Comparison of ENCODE assay signal across 26 mouse cellular contexts in the genomic region with DNA sequence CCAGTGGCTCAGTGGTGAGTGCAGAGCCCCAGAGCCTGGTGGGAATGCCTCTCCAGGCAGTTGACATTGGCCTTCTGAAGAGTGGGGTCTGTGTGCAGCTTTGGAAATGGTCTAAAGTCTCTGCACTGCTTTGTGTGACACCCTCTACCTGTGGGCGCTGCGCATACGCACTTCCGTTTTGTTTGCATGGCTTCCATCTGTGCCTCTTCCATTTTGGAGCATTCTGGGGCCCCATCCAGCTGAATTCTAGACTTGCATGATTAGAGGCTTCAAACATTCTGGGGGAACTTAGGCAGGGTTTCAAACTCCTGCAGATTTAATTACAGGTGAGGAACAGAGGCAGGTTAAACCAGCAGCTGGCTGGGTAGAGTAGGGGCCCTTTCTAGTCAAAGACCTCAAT. TPM values are rescaled to one million over a fixed set of nuclear protein-coding genes. Genes with fewer than 3 reads are reported as not detected.
DNase-seq lines count a peak whose midpoint lies in the region; ATAC-seq and TF ChIP-seq lines count a peak whose summit lies in the region.
"Had no signal": no experiment of that assay in that cellular context is flagged by ENCODE, and none has a peak within 500 bp of the region (broad histone marks: within the 10 kb centered on the region; RNA-seq: fewer than 3 reads in every experiment).

No protein-coding gene starts in this region.

- 89% methylated on average over 4 of the region's 4 CpGs for WGBS in embryonic facial prominence, embryonic 14.5 days
- WGBS in embryonic facial prominence, embryonic 10.5 days = 94% methylated on average over 4 of the region's 4 CpGs

- H3K4me2 ChIP-seq in embryonic facial prominence, embryonic 14.5 days (ENCODE audit: low read depth, low read length) = no peak overlapping the region
- H3K4me2 ChIP-seq: embryonic facial prominence, embryonic 12.5 days; heart, embryonic 15.5 days; kidney, embryonic 15.5 days; limb, embryonic 15.5 days; lung, embryonic 15.5 days; midbrain, embryonic 11.5 days had no signal

- intact Hi-C loops in left cerebral cortex, adult 2 months (cut with DNase I) = no loop called here
- intact Hi-C loops in left cerebral cortex, postnatal 10 days (cut with DNase I) = no loop called here

- peak; percentile 26; the same call in 1 of the 2 replicates for ATAC-seq in embryonic facial prominence, embryonic 14.5 days (ENCODE audit: low read depth)
- ATAC-seq: forebrain, postnatal 0 days; hindbrain, embryonic 16.5 days; midbrain, embryonic 16.5 days had no signal

- DNase-seq in embryonic facial prominence, embryonic 14.5 days (ENCODE audit: low spot score) = no peak
- no peak for DNase-seq in embryonic facial prominence, embryonic 10.5 days (ENCODE audit: low spot score)
- DNase-seq in left cerebral cortex, adult 2 months (ENCODE audit: extremely low spot score in 1 of 2, low spot score in 2 of 2) = no peak
- no peak for DNase-seq in left cerebral cortex, postnatal 10 days (ENCODE audit: extremely low spot score in 1 of 2, low spot score in 2 of 2)
- DNase-seq in right cerebral cortex, postnatal 25 days = peak; percentile 41
- DNase-seq in right cerebral cortex, postnatal 10 days (ENCODE audit: low spot score in 2 of 2) = no peak
- no peak for DNase-seq in thymus, postnatal 0 days (ENCODE audit: low spot score)
- DNase-seq: adrenal gland, adult 8-10 months; cerebellum, adult 11 months; cerebellum, adult 9-10 months; cerebellum, postnatal 36 days; forebrain, postnatal 0 days; gastrocnemius, postnatal 14 days; kidney, adult 18-20 months; thymus, postnatal 14 days had no signal

- H3K27me3 ChIP-seq in embryonic facial prominence, embryonic 14.5 days (replicated peaks; ENCODE audit: control insufficient read depth, insufficient read depth, low read length) = no peaks in the 10 kb centered on the region
- H3K27me3 ChIP-seq in embryonic facial prominence, embryonic 10.5 days (replicated peaks; ENCODE audit: low read depth, poor library complexity, severe bottlenecking) = no peaks in the 10 kb centered on the region
- H3K27me3 ChIP-seq: CH12.LX; embryonic facial prominence, embryonic 12.5 days; heart, embryonic 15.5 days; kidney, embryonic 15.5 days; limb, embryonic 15.5 days; lung, embryonic 15.5 days had no signal

- H3K9ac ChIP-seq in embryonic facial prominence, embryonic 14.5 days (ENCODE audit: low read depth, low read length) = no peak overlapping the region
- H3K9ac ChIP-seq: embryonic facial prominence, embryonic 12.5 days; forebrain, postnatal 0 days; heart, embryonic 15.5 days; kidney, embryonic 15.5 days; limb, embryonic 15.5 days; lung, embryonic 15.5 days had no signal

- H3K36me3 ChIP-seq in embryonic facial prominence, embryonic 14.5 days (ENCODE audit: control insufficient read depth, insufficient read depth, low read length) = peaks cover 22% of the 10 kb centered on the region
- peaks cover 52% of the 10 kb centered on the region for H3K36me3 ChIP-seq in embryonic facial prominence, embryonic 10.5 days (replicated peaks)
- H3K36me3 ChIP-seq: heart, embryonic 15.5 days had no signal

- no peak overlapping the region for H3K4me3 ChIP-seq in embryonic facial prominence, embryonic 14.5 days (ENCODE audit: low read depth, low read length)
- no peak overlapping the region for H3K4me3 ChIP-seq in embryonic facial prominence, embryonic 10.5 days
- no peak overlapping the region for H3K4me3 ChIP-seq in left cerebral cortex, adult 2 months
- H3K4me3 ChIP-seq: embryonic facial prominence, embryonic 12.5 days; forebrain, embryonic 10.5 days; heart, embryonic 15.5 days; kidney, embryonic 15.5 days; limb, embryonic 10.5 days; limb, embryonic 15.5 days; lung, embryonic 15.5 days had no signal

- H3K27ac ChIP-seq in embryonic facial prominence, embryonic 14.5 days (replicated peaks; ENCODE audit: low read depth, low read length) = no peak overlapping the region
- no peak overlapping the region for H3K27ac ChIP-seq in embryonic facial prominence, embryonic 10.5 days (replicated peaks)
- H3K27ac ChIP-seq in left cerebral cortex, adult 2 months = peak overlapping the region; percentile 53
- H3K27ac ChIP-seq: embryonic facial prominence, embryonic 12.5 days; forebrain, embryonic 10.5 days; heart, embryonic 15.5 days; kidney, embryonic 15.5 days; limb, embryonic 10.5 days; limb, embryonic 15.5 days; lung, embryonic 15.5 days had no signal

- H3K9me3 ChIP-seq in embryonic facial prominence, embryonic 14.5 days (ENCODE audit: control insufficient read depth, low read length) = no peaks in the 10 kb centered on the region
- H3K9me3 ChIP-seq in embryonic facial prominence, embryonic 10.5 days = no peaks in the 10 kb centered on the region
- H3K9me3 ChIP-seq: embryonic facial prominence, embryonic 12.5 days; forebrain, embryonic 10.5 days; heart, embryonic 15.5 days; kidney, embryonic 15.5 days; limb, embryonic 10.5 days; limb, embryonic 15.5 days; lung, embryonic 15.5 days had no signal

- TF ChIP-seq CTCF in left cerebral cortex, adult 2 months (IDR thresholded peaks at IDR 0.05) = no peak

- no peaks in the 10 kb centered on the region for H3K4me1 ChIP-seq in embryonic facial prominence, embryonic 14.5 days (ENCODE audit: control insufficient read depth, insufficient read depth, low read length)
- H3K4me1 ChIP-seq in embryonic facial prominence, embryonic 10.5 days = no peaks in the 10 kb centered on the region
- H3K4me1 ChIP-seq: embryonic facial prominence, embryonic 12.5 days; forebrain, embryonic 10.5 days; heart, embryonic 15.5 days; kidney, embryonic 15.5 days; limb, embryonic 10.5 days; limb, embryonic 15.5 days; lung, embryonic 15.5 days had no signal

RNA-seq across cellular contexts. Expression of a gene that starts 12.9 kb away (rescaled TPM):
- polyA plus RNA-seq in embryonic facial prominence, embryonic 14.5 days (2014; fragmentation: Nextera tagmentation; extraction: Ambion mirVana) = 55.7 and 60.0 TPM in 2 replicates
- 162 and 178 TPM in 2 replicates for polyA plus RNA-seq in embryonic facial prominence, embryonic 10.5 days (2016; fragmentation: Nextera tagmentation; extraction: Ambion mirVana)
- total RNA-seq in left cerebral cortex, adult 2 months (2021) = 10 to 100 TPM; 21.6 to 28.5 TPM
- 10 to 100 TPM; 21.1 to 23.2 TPM for total RNA-seq in left cerebral cortex, postnatal 10 days (2021)
- polyA plus RNA-seq in thymus, postnatal 0 days (2015; fragmentation: Nextera tagmentation; extraction: Ambion mirVana) = 47.0 and 48.7 TPM in 2 replicates

RNA-seq across cellular contexts. Expression of a gene that starts 56.8 kb away (rescaled TPM):
- polyA plus RNA-seq in embryonic facial prominence, embryonic 14.5 days (2014; fragmentation: Nextera tagmentation; extraction: Ambion mirVana) = 32.5 and 41.2 TPM in 2 replicates
- 23.0 and 28.3 TPM in 2 replicates for polyA plus RNA-seq in embryonic facial prominence, embryonic 10.5 days (2016; fragmentation: Nextera tagmentation; extraction: Ambion mirVana)
- total RNA-seq in left cerebral cortex, adult 2 months (2021) = 10 to 100 TPM; 34.7 to 38.3 TPM
- total RNA-seq in left cerebral cortex, postnatal 10 days (2021) = 10 to 100 TPM; 27.0 to 28.7 TPM
- 33.2 and 39.6 TPM in 2 replicates for polyA plus RNA-seq in thymus, postnatal 0 days (2015; fragmentation: Nextera tagmentation; extraction: Ambion mirVana)

RNA-seq across cellular contexts. Expression of a gene that starts 57.3 kb away (rescaled TPM):
- 35.7 and 38.2 TPM in 2 replicates for polyA plus RNA-seq in embryonic facial prominence, embryonic 14.5 days (2014; fragmentation: Nextera tagmentation; extraction: Ambion mirVana)
- polyA plus RNA-seq in embryonic facial prominence, embryonic 10.5 days (2016; fragmentation: Nextera tagmentation; extraction: Ambion mirVana) = 40.1 and 41.2 TPM in 2 replicates
- 10 to 100 TPM; 25.4 to 26.7 TPM for total RNA-seq in left cerebral cortex, adult 2 months (2021)
- total RNA-seq in left cerebral cortex, postnatal 10 days (2021) = 10 to 100 TPM; 36.2 to 38.7 TPM
- polyA plus RNA-seq in thymus, postnatal 0 days (2015; fragmentation: Nextera tagmentation; extraction: Ambion mirVana) = 17.2 and 19.1 TPM in 2 replicates
